Mouse (Mus musculus): ENCODE results near the gene Micu1. TPM values are rescaled to one million over a fixed set of nuclear protein-coding genes. Genes with fewer than 3 reads are reported as not detected.
A peak's percentile ranks its signal among the peaks of the same experiment; 100 is the strongest.

Gene Micu1
- polyA plus RNA-seq, 1 experiment from 2014 or later: 84.2 TPM

DNA sequence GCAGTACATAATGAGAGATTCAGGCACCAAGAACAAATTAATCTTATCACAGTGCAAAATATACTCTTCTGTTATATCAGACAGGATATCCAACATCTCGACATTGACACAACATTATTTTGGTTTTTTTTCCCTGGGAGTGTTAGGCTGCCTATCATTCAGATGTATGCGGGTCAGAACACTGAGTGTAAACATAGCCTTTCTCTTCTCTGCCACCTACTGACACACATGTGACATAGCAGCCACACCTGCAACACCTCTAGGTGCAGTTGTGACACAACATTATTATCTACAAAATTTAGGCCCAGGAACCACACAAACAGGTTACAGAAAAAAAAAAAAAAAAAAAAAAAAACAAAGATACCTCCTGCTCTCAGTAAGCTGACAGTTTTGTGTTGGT lies 115.3 kb downstream of the Micu1 start:
- ATAC-seq (ENCODE audit: insufficient number of reproducible peaks, low FRiP score, low TSS enrichment, low read depth): no peak
- Histone ChIP-seq H3K27me3 (no peaks in the 10 kb centered on the region), H3K36me3 (0 out of 2 replicates have a peak, but pooled peaks cover 4% of the 10 kb centered on the region), H3K4me3 (no peak overlapping the region), H3K4me2 (no peak overlapping the region), H3K9ac (no peak overlapping the region), H3K4me1 (peaks cover 19% of the 10 kb centered on the region), H3K27ac (no peak overlapping the region), H3K9me3 (no peaks in the 10 kb centered on the region)
- 40% methylated on average over 2 of the region's 2 CpGs for WGBS

GRCm38 (mm10) chr10:59817991-59818390 lies 115.7 kb downstream of the Micu1 start:
- Histone ChIP-seq H3K9ac (no peak overlapping the region), H3K27ac (no peak overlapping the region), H3K27me3 (no peaks in the 10 kb centered on the region), H3K9me3 (no peaks in the 10 kb centered on the region), H3K4me2 (no peak overlapping the region), H3K36me3 (0 out of 2 replicates have a peak, but pooled peaks cover 4% of the 10 kb centered on the region), H3K4me1 (peaks cover 14% of the 10 kb centered on the region), H3K4me3 (no peak overlapping the region)
- 81% methylated on average over 8 of the region's 8 CpGs for WGBS
- no peak for ATAC-seq (ENCODE audit: insufficient number of reproducible peaks, low FRiP score, low TSS enrichment, low read depth)

DNA sequence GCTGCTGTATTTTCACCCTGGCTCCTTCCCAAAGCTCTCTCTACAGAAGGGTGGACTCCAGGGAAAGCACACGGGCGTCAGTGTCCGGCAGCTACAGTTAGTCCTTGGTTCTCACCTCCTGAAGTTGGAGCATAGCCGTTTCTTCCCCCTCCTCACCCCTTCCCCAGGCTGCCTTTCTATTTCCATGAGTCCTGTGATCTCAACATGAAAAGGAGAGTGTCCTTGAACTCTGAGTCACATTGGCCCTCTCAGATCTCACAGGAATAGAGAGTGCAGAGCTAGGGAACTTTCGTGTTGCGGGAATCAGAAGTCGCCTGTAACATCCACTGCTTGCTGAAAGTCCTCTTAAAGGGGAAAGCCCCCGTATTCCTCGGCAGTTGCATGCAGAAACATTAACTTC lies 116.9 kb downstream of the Micu1 start:
- Histone ChIP-seq H3K9ac (no peak overlapping the region), H3K27ac (no peak overlapping the region), H3K4me2 (no peak overlapping the region), H3K4me3 (no peak overlapping the region), H3K27me3 (no peaks in the 10 kb centered on the region), H3K36me3 (0 out of 2 replicates have a peak, but pooled peaks cover 4% of the 10 kb centered on the region), H3K9me3 (no peaks in the 10 kb centered on the region), H3K4me1 (peaks cover 6% of the 10 kb centered on the region)
- ATAC-seq (ENCODE audit: insufficient number of reproducible peaks, low FRiP score, low TSS enrichment, low read depth): no peak
- 76% methylated on average over 9 of the region's 9 CpGs for WGBS

DNA sequence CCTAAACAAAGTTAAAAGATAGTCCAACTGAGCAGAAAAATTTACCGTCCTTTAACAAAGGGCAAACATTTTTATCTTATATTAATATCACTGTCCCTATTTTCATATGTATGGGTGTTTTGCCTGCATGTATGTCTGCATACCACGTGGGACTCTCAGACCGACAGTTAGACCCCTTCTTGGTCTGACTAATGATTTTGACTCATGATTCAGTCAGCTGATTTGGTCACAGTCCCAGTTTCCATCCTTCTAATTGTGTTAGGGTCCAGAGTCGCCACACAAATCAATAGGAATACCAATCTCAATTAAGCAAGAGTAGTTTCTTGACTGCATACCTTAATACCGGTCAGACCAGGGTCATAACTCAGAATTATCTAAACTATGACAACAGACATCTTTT lies 118.6 kb downstream of the Micu1 start:
- H3K4me3 ChIP-seq: no peak overlapping the region
- H3K27ac ChIP-seq: no peak overlapping the region
- peaks cover 12% of the 10 kb centered on the region for H3K4me1 ChIP-seq
- no peaks in the 10 kb centered on the region for H3K27me3 ChIP-seq
- no peak overlapping the region for H3K9ac ChIP-seq
- no peak overlapping the region for H3K4me2 ChIP-seq
- H3K36me3 ChIP-seq: 0 out of 2 replicates have a peak, but pooled peaks cover 4% of the 10 kb centered on the region
- no peak for ATAC-seq (ENCODE audit: insufficient number of reproducible peaks, low FRiP score, low TSS enrichment, low read depth)
- 82% methylated on average over 5 of the region's 5 CpGs for WGBS
- no peaks in the 10 kb centered on the region for H3K9me3 ChIP-seq

DNA sequence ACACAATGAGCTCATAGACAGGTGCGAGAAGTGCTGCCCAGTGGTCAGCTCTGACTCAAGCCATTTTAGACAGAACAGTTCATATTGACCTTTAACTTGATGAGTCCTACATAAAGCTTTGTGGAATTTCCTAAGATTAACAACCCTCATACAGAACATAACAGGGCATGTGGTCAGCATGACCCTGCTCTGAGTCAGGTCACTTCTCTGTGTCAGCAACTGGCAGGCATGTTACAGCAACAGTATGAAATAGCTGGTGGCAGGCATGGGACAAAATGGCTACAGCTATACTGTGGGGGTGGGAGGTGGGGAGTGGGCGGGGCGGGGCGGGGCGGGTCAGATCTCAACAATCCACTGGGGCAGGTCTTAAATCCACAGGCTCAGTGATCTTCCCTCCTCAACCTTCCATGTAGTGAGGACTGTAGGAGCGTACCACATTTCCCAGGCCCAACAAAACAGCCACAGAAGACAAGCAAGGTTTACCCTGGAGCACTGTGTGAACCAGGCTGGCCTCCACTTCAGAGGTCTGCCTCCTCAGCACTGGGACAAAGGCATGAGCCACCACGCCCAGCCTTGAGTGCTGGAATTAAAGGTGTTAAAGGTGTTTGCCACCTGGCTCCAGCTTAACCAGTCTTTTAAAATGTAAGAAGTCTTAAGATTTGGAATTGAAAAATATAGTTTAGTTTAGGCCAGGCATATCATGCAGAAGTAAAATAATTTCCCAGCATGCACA lies 119.2 kb downstream of the Micu1 start:
- peaks cover 8% of the 10 kb centered on the region for H3K4me1 ChIP-seq
- no peak overlapping the region for H3K27ac ChIP-seq
- no peaks in the 10 kb centered on the region for H3K9me3 ChIP-seq
- H3K4me3 ChIP-seq: no peak overlapping the region
- WGBS: 78% methylated on average over 7 of the region's 7 CpGs
- no peaks in the 10 kb centered on the region for H3K27me3 ChIP-seq
- no peak overlapping the region for H3K4me2 ChIP-seq
- no peak for ATAC-seq (ENCODE audit: insufficient number of reproducible peaks, low FRiP score, low TSS enrichment, low read depth)
- H3K36me3 ChIP-seq: 0 out of 2 replicates have a peak, but pooled peaks cover 4% of the 10 kb centered on the region
- no peak overlapping the region for H3K9ac ChIP-seq

DNA sequence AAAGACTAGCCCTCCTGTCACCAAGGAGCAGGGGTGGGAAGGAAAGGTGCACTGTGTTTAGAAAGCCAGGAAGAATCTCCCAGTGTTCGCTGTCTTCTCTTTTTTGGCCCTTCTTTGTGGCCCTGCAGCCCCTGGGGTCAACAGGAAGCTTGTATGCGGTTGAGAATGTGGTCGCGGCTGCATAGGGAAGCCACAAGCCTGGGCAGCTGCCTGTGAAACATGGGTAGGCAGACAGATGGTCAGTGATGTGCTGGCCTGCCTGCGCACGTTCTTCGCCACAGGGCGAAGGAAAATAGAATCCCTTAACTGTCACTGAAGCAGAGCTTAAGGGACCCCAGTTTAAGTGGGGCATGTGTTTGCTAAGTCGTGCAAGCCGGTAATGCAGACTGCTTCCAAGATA lies 120.6 kb downstream of the Micu1 start:
- WGBS: 77% methylated on average over 10 of the region's 10 CpGs
- Histone ChIP-seq H3K27me3 (no peaks in the 10 kb centered on the region), H3K4me3 (no peak overlapping the region), H3K4me1 (peaks cover 6% of the 10 kb centered on the region; the same call in 1 of the 2 replicates), H3K9me3 (no peaks in the 10 kb centered on the region), H3K4me2 (no peak overlapping the region), H3K9ac (no peak overlapping the region), H3K36me3 (peaks cover 14% of the 10 kb centered on the region), H3K27ac (no peak overlapping the region)
- no peak for ATAC-seq (ENCODE audit: insufficient number of reproducible peaks, low FRiP score, low TSS enrichment, low read depth)

- no peaks in the 10 kb centered on the region for H3K27me3 ChIP-seq
- H3K9me3 ChIP-seq: no peaks in the 10 kb centered on the region
- 62% methylated on average over 16 of the region's 16 CpGs for WGBS
- H3K9ac ChIP-seq: no peak overlapping the region
- H3K36me3 ChIP-seq: peaks cover 31% of the 10 kb centered on the region
- no peak for ATAC-seq (ENCODE audit: insufficient number of reproducible peaks, low FRiP score, low TSS enrichment, low read depth)
- H3K4me3 ChIP-seq: no peak overlapping the region
- peaks cover 6% of the 10 kb centered on the region; the same call in 1 of the 2 replicates for H3K4me1 ChIP-seq
- 0 out of 2 replicates have a peak overlapping the region, but pooled peaks have one; percentile 1 for H3K4me2 ChIP-seq
- peak overlapping the region; percentile 57 for H3K27ac ChIP-seq
Measured at GRCm38 (mm10) chr10:59825137-59825812, 123.0 kb downstream of the Micu1 start.

DNA sequence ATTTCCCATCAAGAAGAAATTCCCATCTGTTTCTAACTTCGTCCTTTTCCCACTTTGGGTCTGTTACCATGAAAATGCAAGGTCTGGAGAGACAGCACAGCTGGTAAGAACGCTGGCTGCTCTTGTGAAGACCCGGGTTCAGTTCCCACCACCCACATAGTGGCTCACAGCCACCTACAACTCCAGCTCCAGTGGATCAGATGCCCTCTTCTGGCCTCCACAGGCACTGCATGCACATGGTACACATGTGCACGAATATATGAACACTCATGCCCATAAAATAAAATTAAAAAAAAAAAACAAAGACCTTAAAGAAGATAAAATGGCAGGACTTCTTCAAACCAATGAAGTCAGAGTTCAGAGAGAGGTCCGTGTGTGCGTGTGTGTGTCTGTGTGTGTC lies 127.6 kb downstream of the Micu1 start:
- 90% methylated on average over 6 of the region's 6 CpGs for WGBS
- 0 out of 2 replicates have a peak, but pooled peaks cover 3% of the 10 kb centered on the region for H3K4me1 ChIP-seq
- H3K36me3 ChIP-seq: peaks cover 45% of the 10 kb centered on the region
- no peak overlapping the region for H3K4me2 ChIP-seq
- no peaks in the 10 kb centered on the region for H3K9me3 ChIP-seq
- no peak overlapping the region for H3K27ac ChIP-seq
- H3K9ac ChIP-seq: no peak overlapping the region
- no peak overlapping the region for H3K4me3 ChIP-seq
- no peaks in the 10 kb centered on the region for H3K27me3 ChIP-seq
- no peak for ATAC-seq (ENCODE audit: insufficient number of reproducible peaks, low FRiP score, low TSS enrichment, low read depth)

- ATAC-seq (ENCODE audit: insufficient number of reproducible peaks, low FRiP score, low TSS enrichment, low read depth): no peak
- Histone ChIP-seq H3K4me2 (no peak overlapping the region), H3K9ac (no peak overlapping the region), H3K27ac (no peak overlapping the region), H3K9me3 (no peaks in the 10 kb centered on the region), H3K36me3 (peaks cover 45% of the 10 kb centered on the region), H3K4me1 (no peaks in the 10 kb centered on the region), H3K27me3 (no peaks in the 10 kb centered on the region), H3K4me3 (no peak overlapping the region)
- 91% methylated on average over 7 of the region's 7 CpGs for WGBS
Measured at GRCm38 (mm10) chr10:59831950-59832349, 129.7 kb downstream of the Micu1 start.

GRCm38 (mm10) chr10:59835301-59836155 lies 133.3 kb downstream of the Micu1 start:
- Histone ChIP-seq H3K9ac (no peak overlapping the region), H3K36me3 (peaks cover 23% of the 10 kb centered on the region), H3K4me1 (no peaks in the 10 kb centered on the region), H3K9me3 (no peaks in the 10 kb centered on the region), H3K27ac (no peak overlapping the region), H3K27me3 (no peaks in the 10 kb centered on the region), H3K4me3 (no peak overlapping the region), H3K4me2 (no peak overlapping the region)
- 87% methylated on average over 14 of the region's 14 CpGs for WGBS
- no peak for ATAC-seq (ENCODE audit: insufficient number of reproducible peaks, low FRiP score, low TSS enrichment, low read depth)

DNA sequence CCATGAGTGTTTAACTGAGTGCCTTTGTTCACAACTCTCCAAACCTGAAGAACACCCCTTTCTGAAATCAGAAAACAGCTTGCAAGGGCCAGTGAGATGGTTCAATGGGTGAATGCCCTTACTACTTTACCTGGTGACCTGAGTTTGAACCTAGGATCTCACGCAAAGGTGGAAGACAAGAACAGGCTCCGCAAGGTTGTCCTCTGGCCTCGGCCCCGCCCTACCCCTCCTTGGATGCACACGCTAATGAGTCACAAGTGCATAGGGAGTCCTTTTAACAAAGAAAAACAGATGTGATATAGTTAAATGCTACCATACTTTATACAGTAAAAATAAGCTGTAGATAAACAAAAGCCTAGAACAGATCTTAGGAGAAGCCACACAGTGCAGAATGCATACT lies 135.2 kb downstream of the Micu1 start:
- no peak for ATAC-seq (ENCODE audit: insufficient number of reproducible peaks, low FRiP score, low TSS enrichment, low read depth)
- H3K36me3 ChIP-seq: peaks cover 14% of the 10 kb centered on the region
- no peaks in the 10 kb centered on the region for H3K27me3 ChIP-seq
- H3K9ac ChIP-seq: no peak overlapping the region
- H3K4me2 ChIP-seq: no peak overlapping the region
- H3K4me3 ChIP-seq: no peak overlapping the region
- no peaks in the 10 kb centered on the region for H3K9me3 ChIP-seq
- H3K4me1 ChIP-seq: no peaks in the 10 kb centered on the region
- WGBS: 87% methylated on average over 5 of the region's 5 CpGs
- no peak overlapping the region for H3K27ac ChIP-seq
